In genomic region chr1:96871528-96872360, GRCm38 (mm10) we compare ENCODE assay signal across 8 mouse cellular contexts. TPM values are rescaled to one million over a fixed set of nuclear protein-coding genes. Genes with fewer than 3 reads are reported as not detected.
A peak's percentile ranks its signal among the peaks of the same experiment; 100 is the strongest.
DNase-seq lines count a peak whose midpoint lies in the region; ATAC-seq and TF ChIP-seq lines count a peak whose summit lies in the region.

TSS of gene Slco4c1 (minus strand) at chr1:96872171.

- ATAC-seq in forebrain, embryonic 11.5 days (replicated peaks; ENCODE audit: low FRiP score) = peak; percentile 79
- peak; percentile 95 for ATAC-seq in intestine, embryonic 14.5 days (replicated peaks; ENCODE audit: low FRiP score, low TSS enrichment, low read depth)

- H3K4me3 ChIP-seq in ES-E14 (ENCODE audit: insufficient read depth in 1 of 2, low read depth in 1 of 2, low read length in 2 of 2, poor library complexity in 1 of 2, severe bottlenecking in 1 of 2) = peak within 1 kb of the TSS; percentile 92 to 95
- peak within 1 kb of the TSS; percentile 48 for H3K4me3 ChIP-seq in forebrain, embryonic 11.5 days (ENCODE audit: low read depth, low read length)
- peak within 1 kb of the TSS; percentile 45 for H3K4me3 ChIP-seq in intestine, embryonic 14.5 days (ENCODE audit: low read depth, low read length)

- H3K4me2 ChIP-seq in forebrain, embryonic 11.5 days (ENCODE audit: low read depth, low read length, severe bottlenecking) = peak within 1 kb of the TSS; percentile 81
- peak within 1 kb of the TSS; percentile 78 for H3K4me2 ChIP-seq in intestine, embryonic 14.5 days (ENCODE audit: low read length)

- no peaks in the 10 kb centered on the region for H3K36me3 ChIP-seq in ES-E14 (ENCODE audit: control insufficient read depth, insufficient read depth, low read length, poor library complexity, severe bottlenecking)
- H3K36me3 ChIP-seq in forebrain, embryonic 11.5 days (ENCODE audit: control insufficient read depth, insufficient read depth, low read length) = no peaks in the 10 kb centered on the region
- no peaks in the 10 kb centered on the region for H3K36me3 ChIP-seq in intestine, embryonic 14.5 days (ENCODE audit: control insufficient read depth, insufficient read depth, low read length)

- intact Hi-C loops in left cerebral cortex, postnatal 10 days (cut with DNase I) = no loop called here
- intact Hi-C loops in gastrocnemius, postnatal 36 days (cut with DNase I) = no loop called here

- TF ChIP-seq POLR2A in brain, embryonic 14.5 days (IDR thresholded peaks at IDR 0.05; ENCODE audit: borderline replicate concordance, extremely low read depth, insufficient read depth, insufficient read length, poor library complexity, severe bottlenecking) = no peak

- no peaks in the 10 kb centered on the region for H3K9me3 ChIP-seq in ES-E14 (ENCODE audit: control insufficient read depth, insufficient read depth, low read depth, low read length)
- no peaks in the 10 kb centered on the region for H3K9me3 ChIP-seq in forebrain, embryonic 11.5 days (ENCODE audit: control insufficient read depth, low read length)
- H3K9me3 ChIP-seq in intestine, embryonic 14.5 days (ENCODE audit: control insufficient read depth, low read length) = no peaks in the 10 kb centered on the region

- TF ChIP-seq CTCF in brain, embryonic 14.5 days (IDR thresholded peaks at IDR 0.05; ENCODE audit: borderline replicate concordance, extremely low read depth, insufficient read depth, insufficient read length) = no peak

- peak; percentile 72 for DNase-seq in ES-E14 (ENCODE audit: low read depth, low spot score)
- peak; percentile 57 for DNase-seq in brain, embryonic 14.5 days (ENCODE audit: low read depth)
- DNase-seq in forebrain, embryonic 11.5 days (ENCODE audit: low spot score) = peak; percentile 62
- peak; percentile 76 for DNase-seq in intestine, embryonic 14.5 days (ENCODE audit: low spot score)
- peak; percentile 8 to 40 for DNase-seq in left cerebral cortex, postnatal 10 days (ENCODE audit: extremely low spot score in 1 of 2, low spot score in 2 of 2)
- DNase-seq in lung, postnatal 4 days = peak; percentile 71 to 81
- peak; percentile 64 for DNase-seq in right cerebral cortex, postnatal 25 days
- DNase-seq in gastrocnemius, postnatal 36 days = no peak

- H3K4me1 ChIP-seq in ES-E14 (ENCODE audit: control insufficient read depth in 2 of 2, insufficient read depth in 2 of 2, low read length in 2 of 2, poor library complexity in 1 of 2) = peaks cover 2 to 22% of the 10 kb centered on the region in 2 experiments
- H3K4me1 ChIP-seq in forebrain, embryonic 11.5 days (replicated peaks; ENCODE audit: control insufficient read depth, insufficient read depth, low read length) = no peaks in the 10 kb centered on the region; the same call in 1 of the 2 replicates
- no peaks in the 10 kb centered on the region for H3K4me1 ChIP-seq in intestine, embryonic 14.5 days (replicated peaks; ENCODE audit: control insufficient read depth, insufficient read depth, low read length)

- WGBS in forebrain, embryonic 11.5 days = 1% methylated on average over 40 of the region's 40 CpGs
- under 1% methylated on average over 40 of the region's 40 CpGs for WGBS in intestine, embryonic 14.5 days

- in situ Hi-C loops in ES-E14 (cut with MboI; ENCODE audit: low sequenced_read_pairs in 2 of 2, unreplicated experiment in 2 of 2) = no loop called here

- no peaks in the 10 kb centered on the region for H3K27me3 ChIP-seq in forebrain, embryonic 11.5 days (ENCODE audit: control insufficient read depth, insufficient read depth, low read length)
- H3K27me3 ChIP-seq in intestine, embryonic 14.5 days (replicated peaks; ENCODE audit: control insufficient read depth, insufficient read depth, low read length) = peaks cover 14% of the 10 kb centered on the region; the same call in 1 of the 2 replicates

- no peak within 1 kb of the TSS; the same call in 1 of the 2 replicates for H3K27ac ChIP-seq in ES-E14 (ENCODE audit: insufficient read depth, low read depth, low read length, poor library complexity, severe bottlenecking)
- no peak within 1 kb of the TSS for H3K27ac ChIP-seq in forebrain, embryonic 11.5 days (ENCODE audit: low read depth, low read length)
- H3K27ac ChIP-seq in intestine, embryonic 14.5 days (ENCODE audit: low read depth) = no peak within 1 kb of the TSS

- H3K9ac ChIP-seq in ES-E14 (ENCODE audit: insufficient read depth, low read depth, low read length, poor library complexity, severe bottlenecking) = peak within 1 kb of the TSS; percentile 83
- H3K9ac ChIP-seq in forebrain, embryonic 11.5 days (ENCODE audit: low read length) = peak within 1 kb of the TSS; percentile 4; the same call in 1 of the 2 replicates
- no peak within 1 kb of the TSS for H3K9ac ChIP-seq in intestine, embryonic 14.5 days (ENCODE audit: low read length)

TF ChIP-seq in ES-E14, 5 proteins besides CTCF, POLR2A, EP300 and RAD21:
- no peak for TF ChIP-seq MAFK (IDR thresholded peaks at IDR 0.05; ENCODE audit: insufficient read depth, low read depth, low read length)
- no peak for TF ChIP-seq CHD2 (IDR thresholded peaks at IDR 0.05; ENCODE audit: low read depth, low read length)
- 0 out of 2 replicates have a peak, but pooled peaks have one; percentile 23 for TF ChIP-seq HCFC1 (IDR thresholded peaks at IDR 0.05; ENCODE audit: borderline replicate concordance, insufficient read depth, low read length)
- TF ChIP-seq ZC3H11A (IDR thresholded peaks at IDR 0.05; ENCODE audit: borderline replicate concordance, low read depth, low read length) = no peak
- no peak for TF ChIP-seq ZNF384 (IDR thresholded peaks at IDR 0.05; ENCODE audit: low read depth, low read length)

RNA-seq across cellular contexts. Expression of gene Slco4c1, which starts in this region (rescaled TPM):
- 5.2 and 6.2 TPM in 2 replicates for total RNA-seq in ES-E14 (2012; rRNA removed)
- polyA plus RNA-seq in brain, embryonic 14.5 days (2012; rRNA removed) = 0.39 and 0.62 TPM in 2 replicates
- 0.07 TPM in 1 of 2 replicates, not detected in the other for polyA plus RNA-seq in forebrain, embryonic 11.5 days (2014; fragmentation: Nextera tagmentation; extraction: Ambion mirVana)
- 0.08 TPM in 1 of 2 replicates, not detected in the other for polyA plus RNA-seq in intestine, embryonic 14.5 days (2014; fragmentation: Nextera tagmentation; extraction: Ambion mirVana)
- total RNA-seq in left cerebral cortex, postnatal 10 days (2021) = 1 to 10 TPM; 2.4 to 2.9 TPM
- not detected for total RNA-seq in gastrocnemius, postnatal 36 days (2021)

Comparison
In these comparisons a context has a peak if more than half of its experiments do, and no peak if none do; other contexts are left out.
1. Peak in DNase-seq in brain, embryonic 14.5 days; RNA of the gene not detected or under 1 TPM.
2. Peak in DNase-seq, ATAC-seq, H3K4me3 ChIP-seq, H3K9ac ChIP-seq and H3K4me2 ChIP-seq in forebrain, embryonic 11.5 days; RNA of the gene not detected or under 1 TPM.
3. Peak in DNase-seq, ATAC-seq, H3K4me3 ChIP-seq and H3K4me2 ChIP-seq in intestine, embryonic 14.5 days; RNA of the gene not detected or under 1 TPM.
4. DNase-seq: peak in ES-E14 (single experiment), left cerebral cortex, postnatal 10 days (2 of 2), lung, postnatal 4 days (2 of 2) and right cerebral cortex, postnatal 25 days (single experiment); none in gastrocnemius, postnatal 36 days (0 of 2).
5. Peak in every context shown above with its lines, with median percentiles within 50 percentile points of each other: H3K4me3 ChIP-seq.